Comparison of ENCODE assay signal across 11 mouse cellular contexts in the genomic region with DNA sequence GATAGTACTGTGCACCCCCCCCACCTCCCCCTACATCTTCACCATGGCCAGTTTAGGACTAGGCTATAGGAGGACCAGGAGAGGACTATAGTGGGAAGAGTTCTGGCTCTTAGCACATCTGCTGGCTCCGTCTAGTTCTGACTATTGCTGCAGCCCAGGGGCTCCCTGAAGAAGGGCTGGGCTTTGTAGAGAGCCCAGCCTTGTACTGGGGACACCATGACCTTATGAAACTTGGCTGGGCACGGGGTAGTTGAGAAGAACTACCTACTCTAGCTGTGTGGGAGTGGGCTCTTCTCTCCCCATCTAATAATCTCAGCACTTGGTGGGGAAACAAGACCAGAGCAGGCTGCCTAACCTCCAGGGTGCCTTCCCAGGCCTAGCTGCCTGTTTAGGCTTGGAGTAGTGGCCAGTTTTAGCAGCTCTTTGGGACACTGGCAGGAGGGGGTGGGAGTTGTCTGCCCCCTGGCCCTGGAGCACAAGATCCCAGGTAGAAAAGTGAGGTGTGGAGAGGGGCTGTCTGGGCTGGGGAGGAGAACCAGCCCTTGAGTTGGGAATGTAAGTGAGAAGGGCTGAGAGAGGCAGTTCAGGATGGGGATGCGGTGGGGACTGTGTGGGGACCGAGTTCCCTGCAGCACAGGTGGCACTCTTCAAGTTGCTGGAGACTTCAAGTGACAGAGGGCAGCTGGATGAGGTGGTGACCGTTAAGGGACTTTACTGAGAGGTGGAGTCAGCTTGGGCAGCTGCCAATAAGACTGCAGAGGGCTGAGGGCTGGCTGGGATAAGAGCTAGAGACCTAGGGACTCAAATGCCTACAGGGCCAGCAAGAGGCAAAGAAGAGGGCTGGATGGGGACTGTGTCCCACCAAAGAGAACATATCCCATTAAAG. TPM values are rescaled to one million over a fixed set of nuclear protein-coding genes. Genes with fewer than 3 reads are reported as not detected.
DNase-seq lines count a peak whose midpoint lies in the region; ATAC-seq lines count a peak whose summit lies in the region.
"Had no signal": no experiment of that assay in that cellular context is flagged by ENCODE, and none has a peak within 500 bp of the region (broad histone marks: within the 10 kb centered on the region; RNA-seq: fewer than 3 reads in every experiment).

No protein-coding gene starts in this region.

- H3K9me3 ChIP-seq in kidney, embryonic 15.5 days (replicated peaks) = no peaks in the 10 kb centered on the region
- no peaks in the 10 kb centered on the region; the same call in 1 of the 2 replicates for H3K9me3 ChIP-seq in embryonic facial prominence, embryonic 10.5 days
- peaks cover 4% of the 10 kb centered on the region; the same call in 1 of the 2 replicates for H3K9me3 ChIP-seq in heart, embryonic 12.5 days (replicated peaks)
- H3K9me3 ChIP-seq in intestine, embryonic 15.5 days = no peaks in the 10 kb centered on the region
- H3K9me3 ChIP-seq: liver, embryonic 15.5 days had no signal

- H3K4me2 ChIP-seq in kidney, embryonic 15.5 days = no peak overlapping the region
- H3K4me2 ChIP-seq in heart, embryonic 12.5 days = no peak overlapping the region
- H3K4me2 ChIP-seq in intestine, embryonic 15.5 days (replicated peaks) = no peak overlapping the region
- H3K4me2 ChIP-seq: liver, embryonic 15.5 days had no signal

- H3K36me3 ChIP-seq in kidney, embryonic 15.5 days = peaks cover 6% of the 10 kb centered on the region; the same call in 1 of the 2 replicates
- peaks cover 87% of the 10 kb centered on the region for H3K36me3 ChIP-seq in embryonic facial prominence, embryonic 10.5 days (replicated peaks)
- H3K36me3 ChIP-seq in heart, embryonic 12.5 days = peaks cover 32% of the 10 kb centered on the region
- no peaks in the 10 kb centered on the region for H3K36me3 ChIP-seq in intestine, embryonic 15.5 days
- H3K36me3 ChIP-seq: liver, embryonic 15.5 days had no signal

- no peaks in the 10 kb centered on the region for H3K27me3 ChIP-seq in kidney, embryonic 15.5 days
- H3K27me3 ChIP-seq in embryonic facial prominence, embryonic 10.5 days (replicated peaks; ENCODE audit: low read depth, poor library complexity, severe bottlenecking) = no peaks in the 10 kb centered on the region
- H3K27me3 ChIP-seq in heart, embryonic 12.5 days (replicated peaks) = no peaks in the 10 kb centered on the region
- H3K27me3 ChIP-seq in intestine, embryonic 15.5 days (replicated peaks) = no peaks in the 10 kb centered on the region
- H3K27me3 ChIP-seq: liver, embryonic 15.5 days had no signal

- DNase-seq in kidney, adult 11 months = no peak
- no peak for DNase-seq in embryonic facial prominence, embryonic 10.5 days (ENCODE audit: low spot score)
- DNase-seq in kidney, postnatal 4 days = peak; percentile 66 to 75
- DNase-seq in retina, embryonic 14.5 days (ENCODE audit: low spot score) = no peak
- DNase-seq: right cerebral cortex, adult 18-20 months had no signal

- 32% methylated on average over 5 of the region's 5 CpGs for WGBS in kidney, embryonic 15.5 days
- 70% methylated on average over 5 of the region's 5 CpGs for WGBS in embryonic facial prominence, embryonic 10.5 days
- WGBS in heart, embryonic 12.5 days = 45% methylated on average over 5 of the region's 5 CpGs
- WGBS in intestine, embryonic 15.5 days = 52% methylated on average over 5 of the region's 5 CpGs

- H3K9ac ChIP-seq in kidney, embryonic 15.5 days = no peak overlapping the region
- H3K9ac ChIP-seq in heart, embryonic 12.5 days = no peak overlapping the region
- no peak overlapping the region for H3K9ac ChIP-seq in intestine, embryonic 15.5 days
- H3K9ac ChIP-seq: liver, embryonic 15.5 days had no signal

- H3K4me3 ChIP-seq in kidney, embryonic 15.5 days (replicated peaks) = no peak overlapping the region
- no peak overlapping the region for H3K4me3 ChIP-seq in embryonic facial prominence, embryonic 10.5 days
- no peak overlapping the region for H3K4me3 ChIP-seq in heart, embryonic 12.5 days
- no peak overlapping the region for H3K4me3 ChIP-seq in intestine, embryonic 15.5 days (replicated peaks)
- H3K4me3 ChIP-seq: liver, embryonic 15.5 days had no signal

- H3K4me1 ChIP-seq in kidney, embryonic 15.5 days = peaks cover 34% of the 10 kb centered on the region
- H3K4me1 ChIP-seq in embryonic facial prominence, embryonic 10.5 days = peaks cover 17% of the 10 kb centered on the region; the same call in 1 of the 2 replicates
- H3K4me1 ChIP-seq in heart, embryonic 12.5 days (replicated peaks) = peaks cover 66% of the 10 kb centered on the region
- peaks cover 6% of the 10 kb centered on the region; the same call in 1 of the 2 replicates for H3K4me1 ChIP-seq in intestine, embryonic 15.5 days (replicated peaks)

- peak overlapping the region; percentile 63 for H3K27ac ChIP-seq in kidney, embryonic 15.5 days
- 0 out of 2 replicates have a peak overlapping the region, but pooled peaks have one; percentile 24 for H3K27ac ChIP-seq in embryonic facial prominence, embryonic 10.5 days (replicated peaks)
- H3K27ac ChIP-seq in heart, embryonic 12.5 days (ENCODE audit: poor library complexity, severe bottlenecking) = peak overlapping the region; percentile 4; the same call in 1 of the 2 replicates
- H3K27ac ChIP-seq in intestine, embryonic 15.5 days = no peak overlapping the region
- H3K27ac ChIP-seq: liver, embryonic 15.5 days had no signal

- ATAC-seq in kidney, embryonic 15.5 days (replicated peaks; ENCODE audit: low FRiP score) = peak; percentile 74
- ATAC-seq in heart, embryonic 12.5 days (ENCODE audit: insufficient number of reproducible peaks, low FRiP score) = no peak
- ATAC-seq in intestine, embryonic 15.5 days = no peak

RNA-seq across cellular contexts. Expression of a gene that starts 14.2 kb away (rescaled TPM):
- 10.2 and 10.7 TPM in 2 replicates for polyA plus RNA-seq in kidney, embryonic 15.5 days (2015; fragmentation: Nextera tagmentation; extraction: Ambion mirVana)
- 13.5 and 14.7 TPM in 2 replicates for polyA plus RNA-seq in embryonic facial prominence, embryonic 10.5 days (2016; fragmentation: Nextera tagmentation; extraction: Ambion mirVana)
- 10.5 and 11.6 TPM in 2 replicates for polyA plus RNA-seq in heart, embryonic 12.5 days (2016; fragmentation: Nextera tagmentation; extraction: Ambion mirVana)
- polyA plus RNA-seq in intestine, embryonic 15.5 days (2015; fragmentation: Nextera tagmentation; extraction: Ambion mirVana) = 7.8 and 9.1 TPM in 2 replicates

RNA-seq across cellular contexts. Expression of a gene that starts 33.5 kb away (rescaled TPM):
- 8.5 and 10.2 TPM in 2 replicates for polyA plus RNA-seq in kidney, embryonic 15.5 days (2015; fragmentation: Nextera tagmentation; extraction: Ambion mirVana)
- polyA plus RNA-seq in embryonic facial prominence, embryonic 10.5 days (2016; fragmentation: Nextera tagmentation; extraction: Ambion mirVana) = 14.3 and 15.5 TPM in 2 replicates
- 10.6 and 12.3 TPM in 2 replicates for polyA plus RNA-seq in heart, embryonic 12.5 days (2016; fragmentation: Nextera tagmentation; extraction: Ambion mirVana)
- 5.2 and 5.6 TPM in 2 replicates for polyA plus RNA-seq in intestine, embryonic 15.5 days (2015; fragmentation: Nextera tagmentation; extraction: Ambion mirVana)

RNA-seq across cellular contexts. Expression of a gene that starts 41.5 kb away (rescaled TPM):
- not detected in 2 replicates for polyA plus RNA-seq in kidney, embryonic 15.5 days (2015; fragmentation: Nextera tagmentation; extraction: Ambion mirVana)
- polyA plus RNA-seq in embryonic facial prominence, embryonic 10.5 days (2016; fragmentation: Nextera tagmentation; extraction: Ambion mirVana) = not detected in 2 replicates
- polyA plus RNA-seq in heart, embryonic 12.5 days (2016; fragmentation: Nextera tagmentation; extraction: Ambion mirVana) = not detected in 2 replicates
- polyA plus RNA-seq in intestine, embryonic 15.5 days (2015; fragmentation: Nextera tagmentation; extraction: Ambion mirVana) = not detected in 2 replicates
- polyA plus RNA-seq: brain, embryonic 14.5 days; inflammation-experienced regulatory T-cells, adult 6 months; liver, embryonic 15.5 days had no signal

Comparison
In these comparisons a context has a peak if more than half of its experiments do, and no peak if none do; other contexts are left out.
1. DNase-seq: peak in kidney, postnatal 4 days (2 of 2); none in kidney, adult 11 months (single experiment), embryonic facial prominence, embryonic 10.5 days (single experiment) and retina, embryonic 14.5 days (single experiment).